Mouse (Mus musculus) Patski (cell line): ENCODE measurements around the gene Vmn1r40. TPM values are rescaled to one million over a fixed set of nuclear protein-coding genes. Genes with fewer than 3 reads are reported as not detected.

Source experiments
- ATAC-seq: fragments of 100-300 bp; one replicate; pipeline ENCODE4 v1.8.0; 2021
- CTCF ChIA-PET: fragments of 350-600 bp; sonication (Branson Sonifier 250); formaldehyde crosslinking; loops from one replicate; lab custom pipeline; 2022; ENCODE audit warnings: inconsistent platforms; lab: Charles Lee
- POLR2A ChIA-PET: fragments of 350-600 bp; sonication (Branson Sonifier 250); formaldehyde crosslinking; loops from one replicate; lab custom pipeline; 2022; ENCODE audit warnings: antibody characterized with exemption, inconsistent platforms; lab: Charles Lee
- DNase-seq: peaks from one replicate; pipeline ENCODE4 v3.0.0-alpha.2; 2011; ENCODE audit warnings: low read depth, low spot score
- H3K27me3 ChIP-seq: fragments of 371-371 bp; one replicate; pipeline ENCODE4 v1.5.1; 2021
- CTCF ChIP-seq: fragments of 100-300 bp; IDR thresholded peaks from one replicate; pipeline ENCODE4 v1.5.1; 2021
- in situ Hi-C: fragments of 300-500 bp; cut with MboI; formaldehyde crosslinking; loops from 3 replicates; pipeline ENCODE4 v1.11.1; 2018; ENCODE audit warnings: low pct_unique_long_range_greater_than_20kb, mixed read lengths
- polyA plus RNA-seq: library from polyadenylated mRNA; unstranded; gene quantifications from one replicate; pipeline ENCODE4 v1.2.3, GENCODE M21; 2021

Gene Vmn1r40
- polyA plus RNA-seq, 1 experiment from 2014 or later = 0.14 TPM

GRCm38 (mm10) chr6:89742811-89743210, 35.5 kb downstream of the Vmn1r40 start:
- DNase-seq (no peak), ATAC-seq (no peak)
- no peaks in the 10 kb centered on the region for H3K27me3 ChIP-seq
- in situ Hi-C loops = no loop called here
- CTCF ChIA-PET = no interaction called here
- POLR2A ChIA-PET = no interaction called here
- TF ChIP-seq CTCF = no peak

Other genes starting within 250 kb of the Vmn1r40 start
- gene Chchd6, start 111.9 kb upstream of the Vmn1r40 start, polyA plus RNA-seq = 53.2 TPM
- gene Txnrd3, start 63.6 kb upstream of the Vmn1r40 start, polyA plus RNA-seq = 26.7 TPM
- gene Vmn1r41, start 33.2 kb downstream of the Vmn1r40 start, polyA plus RNA-seq = not detected
- gene Vmn1r42, start 168.9 kb downstream of the Vmn1r40 start, polyA plus RNA-seq = 0.10 TPM
- gene Vmn1r43, start 168.9 kb downstream of the Vmn1r40 start, polyA plus RNA-seq = 0.13 TPM
- not detected for gene Vmn1r44, start 176.1 kb downstream of the Vmn1r40 start, polyA plus RNA-seq
- gene Vmn1r45, start 233.1 kb downstream of the Vmn1r40 start, polyA plus RNA-seq = not detected